Mouse (Mus musculus) embryonic fibroblast, embryonic 13.5 days (primary cell): ENCODE data around the gene Slc30a6.

Source experiments
- CTCF ChIP-seq: IDR thresholded peaks from 2 replicates; pipeline ENCODE4 v1.5.1; 2011; ENCODE audit warnings: mild to moderate bottlenecking, control low read depth, low read length, moderate library complexity, borderline replicate concordance; ENCODE audit not compliant: insufficient read depth
- POLR2A ChIP-seq: IDR thresholded peaks from 2 replicates; pipeline ENCODE4 v1.6.1; 2011; ENCODE audit warnings: low read depth, mild to moderate bottlenecking, control low read depth, low read length, moderate library complexity

GRCm38 (mm10) chr17:74363592-74363991 lies 31.8 kb upstream of the Slc30a6 start:
- no peak for TF ChIP-seq POLR2A
- TF ChIP-seq CTCF = no peak
